Mouse (Mus musculus) CD4-positive helper T cell, adult 2 months (primary cell): ENCODE measurements around the gene Atoh8.

Source experiments
- DNase-seq: peaks from one replicate; pipeline ENCODE4 v3.0.0-alpha.2; 2012; ENCODE audit warnings: low read depth, missing footprints, low spot score

Gene Atoh8

DNA sequence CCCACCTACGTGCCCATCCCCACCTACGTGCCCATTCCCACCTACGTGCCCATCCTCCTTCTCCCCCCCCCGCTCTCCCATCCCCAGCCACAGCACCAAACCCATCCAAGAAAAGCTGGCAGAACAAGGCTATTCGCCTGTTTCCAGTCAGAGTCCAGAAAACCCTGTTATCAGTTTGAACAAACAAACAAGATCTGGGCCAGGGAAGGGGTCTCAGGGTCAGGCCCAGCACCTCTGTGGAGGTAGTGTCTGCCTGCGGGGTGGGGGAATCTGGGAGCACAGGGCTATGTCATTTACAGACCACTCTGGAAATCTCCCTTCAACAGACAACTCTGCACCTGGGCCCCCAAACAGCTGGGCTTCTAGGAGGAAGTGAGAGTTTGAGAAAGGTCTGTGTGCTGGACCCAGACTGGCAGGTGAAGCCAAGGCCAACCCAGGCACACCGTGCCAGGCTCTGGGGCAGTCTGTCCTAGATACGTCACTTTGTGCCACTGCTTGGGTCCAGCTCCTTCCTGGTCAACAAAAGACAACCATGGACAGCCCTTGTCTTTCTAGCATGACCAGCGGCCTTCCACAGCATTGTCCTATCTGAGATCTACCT lies 7.6 kb downstream of the Atoh8 start:
- no peak for DNase-seq

GRCm38 (mm10) chr6:72227011-72227410 lies 8.4 kb downstream of the Atoh8 start:
- DNase-seq, result no peak

DNA sequence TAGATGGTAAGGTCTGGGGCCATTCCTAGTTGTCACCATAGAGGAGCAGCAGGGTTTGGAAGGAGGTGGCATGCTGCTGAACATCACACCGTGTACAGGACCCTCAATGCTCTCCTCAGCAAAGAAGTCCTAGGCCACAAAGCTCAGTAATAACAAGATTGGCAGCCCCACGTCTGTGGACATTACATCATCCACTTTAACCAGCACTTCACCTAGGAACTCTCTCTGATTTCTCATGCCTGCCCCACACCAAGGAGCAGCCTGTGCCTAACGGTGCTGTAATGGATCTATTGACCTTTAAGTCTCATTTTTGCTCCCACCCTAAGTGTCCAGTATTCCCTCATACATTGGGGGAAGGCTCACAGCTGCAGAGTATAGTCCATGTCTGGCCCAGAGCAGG lies 9.7 kb downstream of the Atoh8 start:
- no peak for DNase-seq

GRCm38 (mm10) chr6:72223892-72224291 lies 11.5 kb downstream of the Atoh8 start:
- DNase-seq, result no peak

DNA sequence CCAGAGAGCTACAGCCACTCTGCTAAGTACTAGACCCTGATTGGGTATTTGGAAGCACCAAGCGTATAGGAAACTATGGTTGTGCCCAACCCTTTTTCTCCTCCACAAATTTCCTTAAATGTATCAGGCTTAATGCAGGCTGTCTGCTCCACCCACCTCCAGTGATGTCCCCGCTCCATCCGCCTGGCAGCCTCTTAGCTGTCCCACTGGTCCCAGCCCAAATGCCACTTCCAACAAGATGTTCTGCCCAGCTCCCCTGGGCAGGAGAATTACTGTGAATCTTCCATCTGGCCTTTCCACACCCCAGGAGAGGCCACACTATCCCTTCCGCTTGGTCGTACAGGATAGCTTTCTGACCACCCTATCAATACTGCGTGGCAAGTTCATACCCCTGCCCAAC lies 12.5 kb downstream of the Atoh8 start:
- DNase-seq, result no peak

GRCm38 (mm10) chr6:72222271-72222724 lies 13.1 kb downstream of the Atoh8 start:
- DNase-seq, result no peak

- no peak for DNase-seq
Observed at GRCm38 (mm10) chr6:72221271-72221670, 14.1 kb downstream of the Atoh8 start.

GRCm38 (mm10) chr6:72219549-72219948 lies 15.8 kb downstream of the Atoh8 start:
- no peak for DNase-seq

- no peak for DNase-seq
Observed at GRCm38 (mm10) chr6:72218281-72218680, 17.1 kb downstream of the Atoh8 start.

DNA sequence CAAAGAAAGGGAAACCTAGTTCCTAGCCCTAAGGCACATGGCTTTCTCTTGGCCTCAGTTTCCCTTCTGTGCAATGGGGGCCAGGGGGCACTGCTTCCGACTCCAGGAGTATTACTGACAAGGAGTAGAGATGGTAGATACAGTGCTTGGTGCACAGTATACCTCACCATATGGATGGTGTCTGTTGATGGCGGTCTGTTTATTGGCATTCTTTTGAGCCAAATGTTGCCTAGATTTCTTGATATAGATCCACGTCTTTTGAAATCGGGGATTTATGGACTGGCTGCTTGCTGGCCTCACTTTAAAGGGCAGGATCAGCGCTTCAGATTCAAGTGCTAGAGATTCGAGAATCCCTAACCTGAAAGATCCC lies 18.0 kb downstream of the Atoh8 start:
- no peak for DNase-seq

GRCm38 (mm10) chr6:72216681-72217414 lies 18.5 kb downstream of the Atoh8 start:
- DNase-seq, result peak; percentile 14

DNA sequence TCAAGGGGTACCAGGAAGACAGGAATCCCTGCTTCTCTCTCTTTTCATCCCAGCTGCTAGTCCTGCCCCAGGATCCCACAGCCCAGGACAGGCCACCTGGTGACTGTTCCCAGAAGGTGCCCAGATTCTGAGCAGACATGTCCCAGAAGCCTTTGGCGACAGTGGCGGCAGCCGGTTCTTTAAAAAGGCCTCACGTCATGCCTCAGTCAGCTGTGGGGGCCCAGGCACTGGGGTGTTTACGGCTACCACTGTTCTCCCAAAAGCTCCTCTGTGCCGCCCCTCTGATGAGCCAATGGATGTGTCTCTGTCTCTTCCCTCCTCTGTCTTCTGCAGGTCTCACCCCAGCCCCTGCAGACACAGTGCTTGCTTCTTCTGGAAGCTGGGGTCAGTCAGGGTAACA lies 19.8 kb downstream of the Atoh8 start:
- DNase-seq, result no peak

GRCm38 (mm10) chr6:72211360-72211759 lies 24.0 kb downstream of the Atoh8 start:
- no peak for DNase-seq

GRCm38 (mm10) chr6:72210823-72211222 lies 24.6 kb downstream of the Atoh8 start:
- DNase-seq, result no peak

- DNase-seq, result no peak
Observed at GRCm38 (mm10) chr6:72209738-72210137, 25.6 kb downstream of the Atoh8 start.

- DNase-seq, result no peak
Observed at GRCm38 (mm10) chr6:72208406-72209045, 26.9 kb downstream of the Atoh8 start.

- no peak for DNase-seq
Observed at GRCm38 (mm10) chr6:72206021-72206420, 29.4 kb downstream of the Atoh8 start.

GRCm38 (mm10) chr6:72204858-72205257 lies 30.5 kb downstream of the Atoh8 start:
- no peak for DNase-seq

GRCm38 (mm10) chr6:72203279-72203678 lies 32.1 kb downstream of the Atoh8 start:
- DNase-seq, result no peak

DNA sequence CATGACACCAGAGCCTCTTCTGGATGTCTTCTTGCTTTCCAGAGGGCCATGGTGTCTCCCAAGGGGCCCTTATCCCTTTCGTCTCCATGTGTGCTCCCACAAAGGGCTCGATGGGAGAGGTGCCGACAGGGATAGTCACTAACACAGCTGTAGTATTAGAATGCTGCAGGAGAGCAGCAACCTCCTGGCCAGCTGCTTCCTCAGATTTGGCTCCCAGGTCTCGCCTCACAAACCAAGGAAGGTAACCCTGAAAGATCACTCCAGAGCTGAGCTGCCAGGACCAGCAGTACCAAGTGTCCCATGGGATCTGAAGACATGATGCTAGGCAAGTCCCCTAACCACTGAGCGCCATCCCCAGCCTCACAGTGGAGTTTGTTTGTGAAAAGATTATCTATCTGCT lies 32.6 kb downstream of the Atoh8 start:
- DNase-seq, result no peak

DNA sequence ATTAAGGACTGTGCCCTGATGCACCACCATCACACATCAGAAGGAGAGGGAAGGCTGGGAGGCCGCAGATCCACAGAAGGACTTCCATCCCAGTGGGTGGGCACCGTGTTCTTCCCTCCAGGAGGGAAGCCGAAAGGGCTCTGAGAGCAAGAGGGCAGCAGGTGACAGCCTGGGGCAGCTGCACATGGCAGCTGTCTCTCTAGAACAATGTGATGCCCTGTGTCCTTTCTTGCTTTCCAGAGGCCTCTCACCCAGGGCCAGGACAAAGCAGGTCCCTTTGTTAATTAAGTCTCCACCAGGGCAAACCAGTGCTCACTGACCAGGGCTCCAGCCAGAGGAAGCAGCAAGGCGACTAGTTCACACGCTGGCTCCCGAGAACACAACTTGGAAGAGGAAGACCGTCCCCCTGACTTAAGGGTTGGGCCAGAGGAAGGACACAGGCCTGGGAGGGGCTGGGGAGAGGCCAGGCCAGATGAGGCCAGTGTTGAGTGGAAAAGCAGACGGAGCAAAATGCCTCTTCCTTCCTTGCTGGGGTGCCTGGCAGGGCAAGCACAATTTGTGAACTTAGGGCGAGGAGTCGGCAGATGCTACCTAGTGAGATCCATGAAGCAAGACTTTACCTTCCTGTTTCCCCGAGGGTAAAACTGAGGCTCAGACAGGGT lies 34.7 kb downstream of the Atoh8 start:
- DNase-seq, result no peak

- DNase-seq, result no peak
Observed at GRCm38 (mm10) chr6:72197515-72197914, 37.9 kb downstream of the Atoh8 start.
